Mouse (Mus musculus): ENCODE measurements around the gene Erbb2. TPM values are rescaled to one million over a fixed set of nuclear protein-coding genes. Genes with fewer than 3 reads are reported as not detected.

Erbb2 gene
- polyA plus RNA-seq, 1 experiment from 2014 or later, result 26.5 TPM

DNA sequence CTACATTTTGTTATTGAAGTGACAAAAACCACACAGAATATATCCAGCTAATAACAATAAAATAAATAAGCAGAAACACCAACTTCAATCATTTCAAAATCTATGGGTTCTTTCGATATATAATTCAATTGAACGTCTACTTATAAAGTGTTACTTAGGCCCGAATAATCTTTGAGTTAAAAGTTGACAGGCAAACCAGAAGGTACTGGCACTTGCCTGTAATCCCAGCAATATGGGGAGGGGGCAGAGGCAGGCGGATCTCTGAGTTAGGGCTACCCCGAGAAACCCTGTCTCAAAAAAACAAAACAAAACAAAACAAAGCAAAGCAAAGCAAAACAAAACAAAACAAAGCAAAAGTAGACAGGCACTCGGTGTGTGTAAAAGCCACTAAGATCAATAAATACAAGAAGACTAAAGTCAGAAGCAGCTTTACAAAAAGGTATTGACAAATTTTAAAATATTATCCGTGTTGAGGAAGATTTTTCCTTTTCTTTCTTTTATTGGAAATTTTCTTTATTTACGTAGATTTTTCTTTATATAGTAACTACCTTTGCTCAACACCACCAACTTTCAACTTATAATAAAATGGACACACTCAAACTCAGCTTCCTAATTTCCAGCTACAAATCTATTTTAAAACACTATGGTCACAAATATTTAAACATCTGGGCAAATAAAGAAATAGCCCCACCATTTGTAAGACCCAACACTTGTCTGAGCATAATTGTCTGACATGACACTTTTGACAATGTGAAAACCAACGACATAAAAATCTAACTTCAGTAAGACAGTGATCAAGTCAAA lies 63.6 kb downstream of the Erbb2 start:
- no peak overlapping the region for H3K4me3 ChIP-seq (ENCODE audit: low read depth, low read length)
- H3K27ac ChIP-seq (replicated peaks; ENCODE audit: low read depth, low read length), result no peak overlapping the region
- no peak overlapping the region for H3K9ac ChIP-seq (replicated peaks; ENCODE audit: low read length)
- no peak overlapping the region for H3K4me2 ChIP-seq (ENCODE audit: low read depth, low read length)
- H3K4me1 ChIP-seq (ENCODE audit: control insufficient read depth, insufficient read depth, low read length), result no peaks in the 10 kb centered on the region
- ATAC-seq (replicated peaks; ENCODE audit: insufficient number of reproducible peaks, low FRiP score, low TSS enrichment, low read depth) (no peak), DNase-seq (ENCODE audit: low spot score) (no peak)
- H3K9me3 ChIP-seq (replicated peaks; ENCODE audit: control insufficient read depth, low read length), result no peaks in the 10 kb centered on the region
- 86% methylated on average over 9 of the region's 9 CpGs for WGBS
- no peaks in the 10 kb centered on the region for H3K36me3 ChIP-seq (replicated peaks; ENCODE audit: control insufficient read depth, insufficient read depth, low read depth, low read length)
- no peaks in the 10 kb centered on the region for H3K27me3 ChIP-seq (ENCODE audit: control insufficient read depth, insufficient read depth, low read length)

DNA sequence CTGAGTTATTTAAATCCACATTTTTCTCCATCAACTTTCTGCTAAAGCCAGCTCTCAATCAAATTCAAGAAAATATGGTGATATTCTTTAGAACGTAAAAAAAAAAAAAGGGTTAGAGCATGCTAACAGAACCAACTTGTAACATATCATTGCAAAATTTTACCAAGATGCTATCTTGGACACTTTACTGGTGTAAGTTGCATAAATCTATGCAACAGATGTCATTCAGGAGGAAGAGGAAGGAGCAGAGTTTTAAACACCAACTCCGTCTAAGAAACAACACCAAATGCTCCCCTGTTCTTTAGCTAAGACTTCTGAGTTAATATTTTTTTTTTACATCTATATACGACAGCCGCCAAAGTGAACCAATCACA lies 64.2 kb downstream of the Erbb2 start:
- H3K9ac ChIP-seq (replicated peaks; ENCODE audit: low read length), result no peak overlapping the region
- H3K4me1 ChIP-seq (ENCODE audit: control insufficient read depth, insufficient read depth, low read length), result no peaks in the 10 kb centered on the region
- DNase-seq (ENCODE audit: low spot score), result no peak
- H3K27ac ChIP-seq (replicated peaks; ENCODE audit: low read depth, low read length), result no peak overlapping the region
- H3K36me3 ChIP-seq (replicated peaks; ENCODE audit: control insufficient read depth, insufficient read depth, low read depth, low read length), result no peaks in the 10 kb centered on the region
- no peaks in the 10 kb centered on the region for H3K27me3 ChIP-seq (ENCODE audit: control insufficient read depth, insufficient read depth, low read length)
- no peak overlapping the region for H3K4me2 ChIP-seq (ENCODE audit: low read depth, low read length)
- WGBS, result 84% methylated on average over 4 of the region's 4 CpGs
- no peak for ATAC-seq (replicated peaks; ENCODE audit: insufficient number of reproducible peaks, low FRiP score, low TSS enrichment, low read depth)
- no peaks in the 10 kb centered on the region for H3K9me3 ChIP-seq (replicated peaks; ENCODE audit: control insufficient read depth, low read length)
- H3K4me3 ChIP-seq (ENCODE audit: low read depth, low read length), result no peak overlapping the region

DNA sequence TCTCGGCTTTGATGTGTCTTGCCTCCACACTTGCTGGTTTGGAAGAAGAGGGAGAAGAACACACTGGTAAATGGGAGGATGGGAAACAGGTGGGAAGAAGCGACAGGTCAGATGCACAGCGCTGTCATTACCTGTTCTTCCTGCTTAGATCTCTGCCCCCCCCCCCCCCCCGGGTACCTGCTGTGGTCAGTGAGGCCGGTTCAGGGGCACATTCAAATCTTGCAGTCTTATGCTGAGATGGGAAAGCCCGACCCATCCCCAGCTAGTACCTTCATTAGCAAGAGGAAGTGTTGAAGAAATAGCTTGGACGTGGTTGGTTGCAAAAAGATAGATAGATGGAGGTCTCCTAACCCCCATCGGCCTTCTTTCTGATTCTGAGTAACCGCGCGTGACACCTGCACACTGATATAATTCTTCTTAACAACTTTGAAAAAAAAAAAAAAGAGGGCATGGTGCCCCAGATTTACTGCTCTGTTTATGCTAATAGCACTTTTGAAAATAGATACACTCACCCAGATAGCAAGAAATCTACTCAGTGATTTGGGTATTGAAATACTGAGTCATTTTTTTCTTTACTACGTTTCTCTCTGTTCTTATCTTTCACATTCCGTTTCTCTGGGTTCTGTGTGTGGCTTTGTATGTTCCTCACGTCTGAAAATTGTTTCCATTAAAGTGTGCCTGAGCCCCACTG lies 64.9 kb downstream of the Erbb2 start:
- Histone ChIP-seq H3K9ac (replicated peaks; ENCODE audit: low read length) (no peak overlapping the region), H3K27me3 (ENCODE audit: control insufficient read depth, insufficient read depth, low read length) (no peaks in the 10 kb centered on the region), H3K4me3 (ENCODE audit: low read depth, low read length) (no peak overlapping the region), H3K9me3 (replicated peaks; ENCODE audit: control insufficient read depth, low read length) (no peaks in the 10 kb centered on the region), H3K27ac (replicated peaks; ENCODE audit: low read depth, low read length) (no peak overlapping the region), H3K4me2 (ENCODE audit: low read depth, low read length) (no peak overlapping the region), H3K36me3 (replicated peaks; ENCODE audit: control insufficient read depth, insufficient read depth, low read depth, low read length) (no peaks in the 10 kb centered on the region), H3K4me1 (ENCODE audit: control insufficient read depth, insufficient read depth, low read length) (no peaks in the 10 kb centered on the region)
- WGBS, result 75% methylated on average over 14 of the region's 14 CpGs
- ATAC-seq (replicated peaks; ENCODE audit: insufficient number of reproducible peaks, low FRiP score, low TSS enrichment, low read depth) (no peak), DNase-seq (ENCODE audit: low spot score) (no peak)

DNA sequence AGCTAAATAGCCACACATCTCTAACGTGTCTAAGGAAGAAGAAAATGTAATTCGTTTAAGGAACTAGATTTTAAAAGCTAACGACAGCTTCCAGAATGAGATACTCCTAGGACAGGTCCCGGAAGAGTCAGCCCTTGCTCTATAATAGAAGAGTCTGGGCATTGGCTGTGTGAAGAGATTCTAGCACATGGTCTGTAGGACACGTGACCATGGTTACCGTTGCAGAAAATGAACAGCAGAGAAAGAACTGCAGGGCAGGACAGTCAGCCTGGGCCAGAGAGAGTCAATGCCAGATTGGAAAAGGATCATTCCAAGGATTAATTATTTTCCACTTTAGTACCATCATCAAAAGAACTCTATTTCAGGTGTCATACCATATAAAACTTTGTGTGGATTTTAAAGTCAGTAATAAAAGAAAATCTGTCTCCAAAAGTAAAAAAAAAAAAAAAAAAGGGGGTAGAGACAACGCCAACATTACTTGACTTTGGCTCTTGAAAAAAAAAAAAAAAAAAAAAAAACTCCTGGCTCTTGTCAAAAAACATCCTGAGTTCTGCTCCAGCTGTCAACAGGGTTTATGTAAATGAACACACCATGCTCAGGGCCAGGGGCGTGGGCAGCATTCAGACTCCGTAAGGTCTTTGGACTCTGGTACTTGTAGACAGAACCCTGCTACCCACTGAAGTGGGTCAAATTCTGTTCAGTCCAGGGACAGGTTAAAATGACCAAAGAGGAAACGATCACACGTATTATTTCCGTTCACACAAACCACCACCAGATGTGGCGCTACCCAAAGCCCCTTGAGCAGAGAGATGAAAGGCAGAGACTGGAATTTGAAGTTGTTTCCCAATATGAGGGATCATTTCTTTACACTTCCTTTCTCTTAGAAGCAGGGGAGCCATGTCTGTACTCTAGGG lies 67.0 kb downstream of the Erbb2 start:
- ATAC-seq (replicated peaks; ENCODE audit: insufficient number of reproducible peaks, low FRiP score, low TSS enrichment, low read depth), result no peak
- 68% methylated on average over 13 of the region's 13 CpGs for WGBS
- H3K36me3 ChIP-seq (replicated peaks; ENCODE audit: control insufficient read depth, insufficient read depth, low read depth, low read length), result no peaks in the 10 kb centered on the region
- no peak overlapping the region for H3K27ac ChIP-seq (replicated peaks; ENCODE audit: low read depth, low read length)
- no peak overlapping the region for H3K4me3 ChIP-seq (ENCODE audit: low read depth, low read length)
- no peaks in the 10 kb centered on the region for H3K4me1 ChIP-seq (ENCODE audit: control insufficient read depth, insufficient read depth, low read length)
- no peaks in the 10 kb centered on the region for H3K9me3 ChIP-seq (replicated peaks; ENCODE audit: control insufficient read depth, low read length)
- no peak overlapping the region for H3K9ac ChIP-seq (replicated peaks; ENCODE audit: low read length)
- H3K27me3 ChIP-seq (ENCODE audit: control insufficient read depth, insufficient read depth, low read length), result no peaks in the 10 kb centered on the region
- no peak overlapping the region for H3K4me2 ChIP-seq (ENCODE audit: low read depth, low read length)
- peak; percentile 56 for DNase-seq (ENCODE audit: low spot score)

DNA sequence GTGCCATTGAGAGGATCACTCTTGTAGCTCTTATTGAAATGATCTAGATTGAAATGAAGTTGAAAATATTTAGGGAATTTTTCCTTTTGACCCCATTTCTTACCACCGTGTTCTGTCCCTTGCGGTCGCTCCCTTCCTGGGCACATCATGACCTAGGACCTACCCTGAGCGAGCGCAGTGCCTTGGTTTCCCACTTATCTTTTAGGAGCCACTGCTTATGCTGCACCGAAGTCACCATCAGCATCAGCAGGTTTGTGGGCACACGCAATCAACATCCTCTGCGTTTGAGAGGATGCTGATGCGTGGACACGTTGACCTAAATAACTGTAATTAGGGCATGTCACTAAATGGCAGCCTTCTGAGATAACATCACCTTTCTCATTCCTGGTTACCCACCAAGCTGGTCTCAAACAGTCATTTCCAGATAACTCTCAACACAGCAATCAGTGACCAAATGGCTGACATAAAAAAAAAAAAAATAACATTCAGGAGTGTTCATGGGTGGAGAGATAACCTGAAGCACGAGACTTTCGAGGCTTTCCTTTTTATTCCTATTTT lies 67.7 kb downstream of the Erbb2 start:
- DNase-seq (ENCODE audit: low spot score) (no peak), ATAC-seq (replicated peaks; ENCODE audit: insufficient number of reproducible peaks, low FRiP score, low TSS enrichment, low read depth) (no peak)
- no peak overlapping the region for H3K27ac ChIP-seq (replicated peaks; ENCODE audit: low read depth, low read length)
- WGBS, result 83% methylated on average over 12 of the region's 12 CpGs
- no peaks in the 10 kb centered on the region for H3K27me3 ChIP-seq (ENCODE audit: control insufficient read depth, insufficient read depth, low read length)
- no peaks in the 10 kb centered on the region for H3K9me3 ChIP-seq (replicated peaks; ENCODE audit: control insufficient read depth, low read length)
- H3K36me3 ChIP-seq (replicated peaks; ENCODE audit: control insufficient read depth, insufficient read depth, low read depth, low read length), result no peaks in the 10 kb centered on the region
- H3K4me1 ChIP-seq (ENCODE audit: control insufficient read depth, insufficient read depth, low read length), result no peaks in the 10 kb centered on the region
- H3K9ac ChIP-seq (replicated peaks; ENCODE audit: low read length), result no peak overlapping the region
- no peak overlapping the region for H3K4me3 ChIP-seq (ENCODE audit: low read depth, low read length)
- H3K4me2 ChIP-seq (ENCODE audit: low read depth, low read length), result no peak overlapping the region

DNA sequence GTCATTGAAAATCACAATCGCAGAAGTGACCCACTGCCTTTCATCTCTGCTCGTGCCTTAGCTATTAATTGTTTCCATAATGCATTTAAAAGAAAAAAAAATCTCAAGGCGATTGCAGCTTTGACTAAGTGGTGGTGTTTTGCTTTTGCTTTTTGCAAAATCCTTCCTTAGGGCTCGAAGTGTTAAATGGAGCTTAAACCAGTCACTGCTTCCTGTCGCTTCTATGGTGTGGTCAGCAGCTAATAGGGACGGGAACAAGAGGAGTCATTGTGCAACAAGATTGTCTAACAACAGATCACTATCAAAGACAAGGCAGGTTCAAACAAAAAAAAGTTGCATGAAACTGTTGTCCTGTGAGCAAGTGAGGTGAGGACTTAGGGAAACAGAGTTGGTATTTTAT lies 69.0 kb downstream of the Erbb2 start:
- Histone ChIP-seq H3K36me3 (replicated peaks; ENCODE audit: control insufficient read depth, insufficient read depth, low read depth, low read length) (no peaks in the 10 kb centered on the region), H3K9ac (replicated peaks; ENCODE audit: low read length) (no peak overlapping the region), H3K4me2 (ENCODE audit: low read depth, low read length) (no peak overlapping the region), H3K4me3 (ENCODE audit: low read depth, low read length) (no peak overlapping the region), H3K27me3 (ENCODE audit: control insufficient read depth, insufficient read depth, low read length) (no peaks in the 10 kb centered on the region), H3K9me3 (replicated peaks; ENCODE audit: control insufficient read depth, low read length) (no peaks in the 10 kb centered on the region), H3K27ac (replicated peaks; ENCODE audit: low read depth, low read length) (no peak overlapping the region), H3K4me1 (ENCODE audit: control insufficient read depth, insufficient read depth, low read length) (no peaks in the 10 kb centered on the region)
- DNase-seq (ENCODE audit: low spot score) (no peak), ATAC-seq (replicated peaks; ENCODE audit: insufficient number of reproducible peaks, low FRiP score, low TSS enrichment, low read depth) (no peak)
- whole genome bisulfite sequencing, result 41% methylated on average over 6 of the region's 6 CpGs

DNA sequence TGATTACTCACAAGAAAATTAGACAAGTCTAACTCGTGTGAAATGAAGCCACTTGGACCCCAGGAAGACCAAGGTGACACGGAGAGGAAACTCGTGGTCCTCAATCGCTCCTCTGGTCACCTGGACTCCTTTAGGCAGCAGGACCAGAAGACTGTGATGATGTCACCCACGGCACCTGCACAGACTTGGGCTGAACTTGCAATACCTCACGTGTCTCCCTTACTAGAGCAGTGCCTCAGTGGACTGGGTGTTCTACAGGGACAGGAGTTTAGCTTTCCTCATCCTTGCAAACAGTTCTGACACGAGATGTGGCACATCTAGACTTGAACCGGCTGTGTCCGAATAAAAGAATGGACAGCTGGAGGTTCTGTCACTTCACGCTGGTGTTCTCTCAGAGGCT lies 69.8 kb downstream of the Erbb2 start:
- H3K4me2 ChIP-seq (ENCODE audit: low read depth, low read length), result no peak overlapping the region
- no peak for ATAC-seq (replicated peaks; ENCODE audit: insufficient number of reproducible peaks, low FRiP score, low TSS enrichment, low read depth)
- WGBS, result 87% methylated on average over 10 of the region's 10 CpGs

More for the DNA sequence above, 69.8 kb downstream of the Erbb2 start:
- Histone ChIP-seq H3K9ac (replicated peaks; ENCODE audit: low read length) (no peak overlapping the region), H3K9me3 (replicated peaks; ENCODE audit: control insufficient read depth, low read length) (no peaks in the 10 kb centered on the region), H3K27ac (replicated peaks; ENCODE audit: low read depth, low read length) (no peak overlapping the region), H3K4me3 (ENCODE audit: low read depth, low read length) (no peak overlapping the region), H3K36me3 (replicated peaks; ENCODE audit: control insufficient read depth, insufficient read depth, low read depth, low read length) (no peaks in the 10 kb centered on the region), H3K27me3 (ENCODE audit: control insufficient read depth, insufficient read depth, low read length) (no peaks in the 10 kb centered on the region), H3K4me1 (ENCODE audit: control insufficient read depth, insufficient read depth, low read length) (no peaks in the 10 kb centered on the region)
- DNase-seq (ENCODE audit: low spot score), result no peak

All from embryonic facial prominence, embryonic 11.5 days (tissue).